Mouse (Mus musculus) forelimb bud, embryonic 11.5 days (tissue): ENCODE results near the gene Eml5.

Source experiments
- DNase-seq: peaks from one replicate; pipeline ENCODE4 v3.0.0-alpha.2; 2012; ENCODE audit warnings: low read depth, low spot score

Gene Eml5

GRCm38 (mm10) chr12:98833901-98834300 is 67.4 kb downstream of the Eml5 start:
- no peak for DNase-seq

GRCm38 (mm10) chr12:98832929-98833598 is 68.2 kb downstream of the Eml5 start:
- no peak for DNase-seq

GRCm38 (mm10) chr12:98831122-98831521 is 70.2 kb downstream of the Eml5 start:
- DNase-seq: no peak

GRCm38 (mm10) chr12:98820781-98821180 is 80.5 kb downstream of the Eml5 start:
- DNase-seq: no peak

GRCm38 (mm10) chr12:98804078-98804748 is 97.1 kb downstream of the Eml5 start:
- no peak for DNase-seq

GRCm38 (mm10) chr12:98802245-98802644 is 99.0 kb downstream of the Eml5 start:
- DNase-seq: no peak

GRCm38 (mm10) chr12:98800334-98800733 is 101.0 kb downstream of the Eml5 start:
- DNase-seq: no peak

- DNase-seq: no peak
Observed at GRCm38 (mm10) chr12:98795731-98796318, 105.5 kb downstream of the Eml5 start.

GRCm38 (mm10) chr12:98784251-98784650 is 117.0 kb downstream of the Eml5 start:
- no peak for DNase-seq

- no peak for DNase-seq
Observed at GRCm38 (mm10) chr12:98779148-98779547, 122.1 kb downstream of the Eml5 start.

- no peak for DNase-seq
Observed at GRCm38 (mm10) chr12:98777509-98777908, 123.8 kb downstream of the Eml5 start.

GRCm38 (mm10) chr12:98766241-98766640 is 135.0 kb downstream of the Eml5 start:
- DNase-seq: no peak

GRCm38 (mm10) chr12:98759700-98760099 is 141.6 kb downstream of the Eml5 start:
- no peak for DNase-seq

- no peak for DNase-seq
Observed at GRCm38 (mm10) chr12:98757636-98758035, 143.6 kb downstream of the Eml5 start.

- peak; percentile 17 for DNase-seq
Observed at GRCm38 (mm10) chr12:98747380-98747753, 153.9 kb downstream of the Eml5 start.

- peak; percentile 98 for DNase-seq
Observed at GRCm38 (mm10) chr12:98746746-98747379, 154.4 kb downstream of the Eml5 start, which contains the start of gene Zc3h14. TSS of gene Zc3h14 (plus strand) at chr12:98746964.

GRCm38 (mm10) chr12:98746131-98746530 is 155.2 kb downstream of the Eml5 start:
- peak; percentile 41 for DNase-seq

- no peak for DNase-seq
Observed at GRCm38 (mm10) chr12:98745626-98746025, 155.7 kb downstream of the Eml5 start.

GRCm38 (mm10) chr12:98741011-98741501 is 160.2 kb downstream of the Eml5 start:
- DNase-seq: no peak

- DNase-seq: peak; percentile 39
Observed at GRCm38 (mm10) chr12:98737801-98738350, 163.4 kb downstream of the Eml5 start.

GRCm38 (mm10) chr12:98736951-98737800 is 164.1 kb downstream of the Eml5 start, which contains the start of gene Ptpn21:
TSS of gene Ptpn21 (minus strand) at chr12:98737405.
- DNase-seq: peak; percentile 40
